Mouse (Mus musculus): ENCODE measurements at regions not wholly inside any gene's neighbourhood (a gene's known extent, or its start where the extent isn't known, plus 50 kb on each side); places are given as distances from the start of the nearest gene placed in this dataset.

DNA sequence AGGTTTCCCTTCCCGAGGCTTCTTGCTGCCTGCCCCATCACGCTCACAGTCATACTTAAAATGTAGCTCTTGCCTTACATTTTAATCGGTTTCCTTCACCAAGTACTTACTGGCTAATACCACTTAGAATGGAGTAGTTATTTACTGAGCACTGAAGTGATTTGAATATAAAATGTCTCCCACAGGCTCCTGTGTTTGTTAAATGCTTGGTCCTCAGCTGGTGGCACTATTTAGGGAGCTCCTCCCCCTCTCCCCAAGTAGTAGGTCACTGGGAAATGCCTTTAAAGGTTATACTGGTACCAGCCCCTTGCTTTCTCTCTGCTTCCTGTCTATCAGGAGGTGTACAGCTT, 56.6 kb upstream of the Ces5a start:
- no peak for TF ChIP-seq CTCF (IDR thresholded peaks at IDR 0.05; ENCODE audit: low read depth)
- no peak for TF ChIP-seq EP300 (optimal IDR thresholded peaks at IDR 0.05)

Data from stomach, postnatal 0 days (tissue).